Comparison of ENCODE assay signal across 12 mouse cellular contexts in the genomic region with DNA sequence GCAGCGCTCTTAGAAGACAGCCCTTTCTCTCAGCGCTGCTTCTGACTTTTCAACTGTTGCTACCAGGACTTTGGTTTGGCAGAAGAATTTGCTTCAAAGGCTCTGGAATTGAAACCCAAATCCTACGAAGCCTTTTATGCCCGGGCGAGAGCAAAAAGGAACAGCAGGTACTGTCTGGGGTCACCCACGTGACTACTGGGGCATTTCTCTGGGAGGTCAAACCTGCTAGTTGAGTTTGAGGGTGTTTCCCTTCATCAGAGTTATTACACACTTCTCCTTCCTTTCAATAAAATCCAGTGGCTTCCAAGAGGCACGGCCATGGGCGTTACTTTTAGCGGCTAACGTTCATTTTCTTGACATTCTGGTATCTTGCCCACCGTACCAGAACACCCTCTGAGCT. TPM values are rescaled to one million over a fixed set of nuclear protein-coding genes. Genes with fewer than 3 reads are reported as not detected.
DNase-seq lines count a peak whose midpoint lies in the region; ATAC-seq lines count a peak whose summit lies in the region.
"Had no signal": no experiment of that assay in that cellular context is flagged by ENCODE, and none has a peak within 500 bp of the region (broad histone marks: within the 10 kb centered on the region; RNA-seq: fewer than 3 reads in every experiment).

No protein-coding gene starts in this region.

- WGBS in hindbrain, embryonic 13.5 days, result 80% methylated on average over 11 of the region's 11 CpGs
- 81% methylated on average over 11 of the region's 11 CpGs for WGBS in hindbrain, embryonic 12.5 days
- WGBS in midbrain, embryonic 16.5 days, result 72% methylated on average over 11 of the region's 11 CpGs
- WGBS in midbrain, embryonic 14.5 days, result 72% methylated on average over 11 of the region's 11 CpGs
- 65% methylated on average over 11 of the region's 11 CpGs for WGBS in embryonic facial prominence, embryonic 15.5 days
- WGBS in stomach, embryonic 14.5 days, result 80% methylated on average over 11 of the region's 11 CpGs

- no peak for DNase-seq in midbrain, embryonic 14.5 days
- DNase-seq in spleen, postnatal 14 days (ENCODE audit: low spot score in 2 of 2), result no peak
- no peak for DNase-seq in frontal cortex, postnatal 10 days (ENCODE audit: low spot score in 2 of 2)
- DNase-seq: right cerebral cortex, adult 18-20 months; thymus, adult 18-20 months had no signal

- no peak for ATAC-seq in hindbrain, embryonic 13.5 days (ENCODE audit: low FRiP score)
- no peak for ATAC-seq in hindbrain, embryonic 12.5 days (ENCODE audit: low FRiP score)
- no peak for ATAC-seq in midbrain, embryonic 16.5 days
- no peak for ATAC-seq in midbrain, embryonic 14.5 days (ENCODE audit: low FRiP score, low TSS enrichment)
- ATAC-seq in embryonic facial prominence, embryonic 15.5 days (ENCODE audit: insufficient number of reproducible peaks, low FRiP score, low TSS enrichment, low read depth), result no peak
- no peak for ATAC-seq in stomach, embryonic 14.5 days (ENCODE audit: insufficient number of reproducible peaks, insufficient read depth, low FRiP score, low read depth)

- H3K27ac ChIP-seq in hindbrain, embryonic 13.5 days, result 0 out of 2 replicates have a peak overlapping the region, but pooled peaks have one; percentile 44
- H3K27ac ChIP-seq in hindbrain, embryonic 12.5 days, result no peak overlapping the region
- 0 out of 2 replicates have a peak overlapping the region, but pooled peaks have one; percentile 47 for H3K27ac ChIP-seq in midbrain, embryonic 16.5 days (ENCODE audit: low read length)
- no peak overlapping the region for H3K27ac ChIP-seq in midbrain, embryonic 14.5 days (replicated peaks; ENCODE audit: low read depth, low read length)
- peak overlapping the region; percentile 78 for H3K27ac ChIP-seq in embryonic facial prominence, embryonic 15.5 days (replicated peaks)
- H3K27ac ChIP-seq in stomach, embryonic 14.5 days (ENCODE audit: low read length), result peak overlapping the region; percentile 27
- H3K27ac ChIP-seq: forebrain, embryonic 15.5 days had no signal

- peaks cover 12% of the 10 kb centered on the region; the same call in 1 of the 2 replicates for H3K36me3 ChIP-seq in hindbrain, embryonic 13.5 days
- H3K36me3 ChIP-seq in hindbrain, embryonic 12.5 days, result peaks cover 13% of the 10 kb centered on the region
- no peaks in the 10 kb centered on the region for H3K36me3 ChIP-seq in midbrain, embryonic 16.5 days (ENCODE audit: control insufficient read depth, insufficient read depth, low read length)
- H3K36me3 ChIP-seq in midbrain, embryonic 14.5 days (ENCODE audit: control insufficient read depth, insufficient read depth, low read length), result no peaks in the 10 kb centered on the region
- peaks cover 47% of the 10 kb centered on the region for H3K36me3 ChIP-seq in embryonic facial prominence, embryonic 15.5 days
- peaks cover 36% of the 10 kb centered on the region for H3K36me3 ChIP-seq in stomach, embryonic 14.5 days (ENCODE audit: control insufficient read depth, insufficient read depth, low read length)
- H3K36me3 ChIP-seq: forebrain, embryonic 15.5 days had no signal

- no peak overlapping the region for H3K9ac ChIP-seq in hindbrain, embryonic 13.5 days
- H3K9ac ChIP-seq in hindbrain, embryonic 12.5 days, result no peak overlapping the region
- no peak overlapping the region for H3K9ac ChIP-seq in midbrain, embryonic 16.5 days (ENCODE audit: low read depth, low read length)
- no peak overlapping the region for H3K9ac ChIP-seq in midbrain, embryonic 14.5 days (replicated peaks; ENCODE audit: low read length)
- no peak overlapping the region for H3K9ac ChIP-seq in embryonic facial prominence, embryonic 15.5 days
- H3K9ac ChIP-seq in stomach, embryonic 14.5 days (replicated peaks; ENCODE audit: low read depth, low read length), result no peak overlapping the region
- H3K9ac ChIP-seq: forebrain, embryonic 15.5 days; lung, embryonic 15.5 days had no signal

- no peak overlapping the region for H3K4me3 ChIP-seq in hindbrain, embryonic 13.5 days
- H3K4me3 ChIP-seq in hindbrain, embryonic 12.5 days, result no peak overlapping the region
- H3K4me3 ChIP-seq in midbrain, embryonic 16.5 days (ENCODE audit: low read depth, low read length), result no peak overlapping the region
- no peak overlapping the region for H3K4me3 ChIP-seq in midbrain, embryonic 14.5 days (replicated peaks; ENCODE audit: low read depth, low read length)
- H3K4me3 ChIP-seq in embryonic facial prominence, embryonic 15.5 days (replicated peaks), result no peak overlapping the region
- no peak overlapping the region for H3K4me3 ChIP-seq in stomach, embryonic 14.5 days (ENCODE audit: low read depth, low read length)
- H3K4me3 ChIP-seq: forebrain, embryonic 15.5 days; lung, embryonic 15.5 days had no signal

- H3K9me3 ChIP-seq in hindbrain, embryonic 13.5 days, result no peaks in the 10 kb centered on the region
- no peaks in the 10 kb centered on the region for H3K9me3 ChIP-seq in hindbrain, embryonic 12.5 days (replicated peaks)
- no peaks in the 10 kb centered on the region for H3K9me3 ChIP-seq in midbrain, embryonic 16.5 days (replicated peaks; ENCODE audit: control insufficient read depth, low read length, poor library complexity, severe bottlenecking)
- H3K9me3 ChIP-seq in midbrain, embryonic 14.5 days (ENCODE audit: control insufficient read depth, low read length), result no peaks in the 10 kb centered on the region
- no peaks in the 10 kb centered on the region for H3K9me3 ChIP-seq in embryonic facial prominence, embryonic 15.5 days (replicated peaks)
- H3K9me3 ChIP-seq in stomach, embryonic 14.5 days (ENCODE audit: control insufficient read depth, low read depth, low read length), result no peaks in the 10 kb centered on the region
- H3K9me3 ChIP-seq: forebrain, embryonic 15.5 days; lung, embryonic 15.5 days had no signal

- no peak overlapping the region for H3K4me2 ChIP-seq in hindbrain, embryonic 13.5 days
- H3K4me2 ChIP-seq in hindbrain, embryonic 12.5 days (replicated peaks), result no peak overlapping the region
- H3K4me2 ChIP-seq in midbrain, embryonic 16.5 days (ENCODE audit: low read length), result no peak overlapping the region
- no peak overlapping the region for H3K4me2 ChIP-seq in midbrain, embryonic 14.5 days (ENCODE audit: low read length)
- no peak overlapping the region for H3K4me2 ChIP-seq in embryonic facial prominence, embryonic 15.5 days (replicated peaks)
- no peak overlapping the region for H3K4me2 ChIP-seq in stomach, embryonic 14.5 days (replicated peaks; ENCODE audit: low read depth, low read length)
- H3K4me2 ChIP-seq: forebrain, embryonic 15.5 days; lung, embryonic 15.5 days had no signal

- H3K4me1 ChIP-seq in hindbrain, embryonic 13.5 days (replicated peaks), result peaks cover 25% of the 10 kb centered on the region
- H3K4me1 ChIP-seq in hindbrain, embryonic 12.5 days, result peaks cover 13% of the 10 kb centered on the region
- H3K4me1 ChIP-seq in midbrain, embryonic 16.5 days (ENCODE audit: control insufficient read depth, insufficient read depth, low read length), result peaks cover 21% of the 10 kb centered on the region
- peaks cover 22% of the 10 kb centered on the region for H3K4me1 ChIP-seq in midbrain, embryonic 14.5 days (ENCODE audit: control insufficient read depth, insufficient read depth, low read length)
- H3K4me1 ChIP-seq in embryonic facial prominence, embryonic 15.5 days, result peaks cover 26% of the 10 kb centered on the region
- H3K4me1 ChIP-seq in stomach, embryonic 14.5 days (ENCODE audit: control insufficient read depth, insufficient read depth, low read length), result 0 out of 2 replicates have a peak, but pooled peaks cover 4% of the 10 kb centered on the region

- no peaks in the 10 kb centered on the region for H3K27me3 ChIP-seq in hindbrain, embryonic 13.5 days
- no peaks in the 10 kb centered on the region for H3K27me3 ChIP-seq in hindbrain, embryonic 12.5 days
- H3K27me3 ChIP-seq in midbrain, embryonic 16.5 days (ENCODE audit: control insufficient read depth, insufficient read depth, low read depth, low read length), result no peaks in the 10 kb centered on the region
- no peaks in the 10 kb centered on the region for H3K27me3 ChIP-seq in midbrain, embryonic 14.5 days (ENCODE audit: control insufficient read depth, insufficient read depth, low read length)
- no peaks in the 10 kb centered on the region for H3K27me3 ChIP-seq in embryonic facial prominence, embryonic 15.5 days
- no peaks in the 10 kb centered on the region for H3K27me3 ChIP-seq in stomach, embryonic 14.5 days (ENCODE audit: control insufficient read depth, insufficient read depth, low read length)
- H3K27me3 ChIP-seq: forebrain, embryonic 15.5 days; lung, embryonic 15.5 days had no signal

RNA-seq across cellular contexts. Expression of a gene that starts 40.4 kb away (rescaled TPM):
- 15.0 and 17.3 TPM in 2 replicates for polyA plus RNA-seq in hindbrain, embryonic 13.5 days (2015; fragmentation: Nextera tagmentation; extraction: Ambion mirVana)
- polyA plus RNA-seq in hindbrain, embryonic 12.5 days (2016; fragmentation: Nextera tagmentation; extraction: Ambion mirVana), result 17.4 and 21.7 TPM in 2 replicates
- polyA plus RNA-seq in midbrain, embryonic 16.5 days (2015; fragmentation: Nextera tagmentation; extraction: Ambion mirVana), result 16.6 and 21.2 TPM in 2 replicates
- 9.5 and 11.1 TPM in 2 replicates for polyA plus RNA-seq in midbrain, embryonic 14.5 days (2014; fragmentation: Nextera tagmentation; extraction: Ambion mirVana)
- 42.3 and 49.6 TPM in 2 replicates for polyA plus RNA-seq in embryonic facial prominence, embryonic 15.5 days (2015; fragmentation: Nextera tagmentation; extraction: Ambion mirVana)
- 35.9 and 40.2 TPM in 2 replicates for polyA plus RNA-seq in stomach, embryonic 14.5 days (2014; fragmentation: Nextera tagmentation; extraction: Ambion mirVana)

Comparison
In these comparisons a context has a peak if more than half of its experiments do, and no peak if none do; other contexts are left out.
1. H3K27ac ChIP-seq: peak in hindbrain, embryonic 13.5 days (single experiment), midbrain, embryonic 16.5 days (single experiment), embryonic facial prominence, embryonic 15.5 days (single experiment) and stomach, embryonic 14.5 days (single experiment); none in hindbrain, embryonic 12.5 days (single experiment) and midbrain, embryonic 14.5 days (single experiment).